ENCODE assay signal across 10 mouse cellular contexts in genomic region chr3:107757365-107758129, GRCm38 (mm10). TPM values are rescaled to one million over a fixed set of nuclear protein-coding genes. Genes with fewer than 3 reads are reported as not detected.
A peak's percentile ranks its signal among the peaks of the same experiment; 100 is the strongest.
DNase-seq lines count a peak whose midpoint lies in the region; ATAC-seq and TF ChIP-seq lines count a peak whose summit lies in the region.
"Had no signal": no experiment of that assay in that cellular context is flagged by ENCODE, and none has a peak within 500 bp of the region (broad histone marks: within the 10 kb centered on the region; RNA-seq: fewer than 3 reads in every experiment).

No protein-coding gene starts in this region.

- no peak for TF ChIP-seq POLR2A in small intestine, adult 2 months (IDR thresholded peaks at IDR 0.05; ENCODE audit: low read depth, low read length)

- no peak for ATAC-seq in cerebellum, adult (ENCODE audit: insufficient number of reproducible peaks, low FRiP score, low TSS enrichment)
- ATAC-seq in lung, embryonic 14.5 days (ENCODE audit: insufficient read depth) = no peak
- ATAC-seq in intestine, embryonic 15.5 days = no peak
- no peak for ATAC-seq in activated CD4-positive, CD25-positive, alpha-beta regulatory T cell, adult 4 months

- H3K27ac ChIP-seq in lung, embryonic 14.5 days (ENCODE audit: low read depth) = no peak overlapping the region
- H3K27ac ChIP-seq in intestine, embryonic 15.5 days = no peak overlapping the region
- H3K27ac ChIP-seq in small intestine, adult 2 months (ENCODE audit: insufficient read depth, low read depth, low read length) = no peak overlapping the region
- H3K27ac ChIP-seq: liver, embryonic 14.5 days had no signal

- no peaks in the 10 kb centered on the region for H3K9me3 ChIP-seq in lung, embryonic 14.5 days (ENCODE audit: low read depth, low read length)
- no peaks in the 10 kb centered on the region for H3K9me3 ChIP-seq in intestine, embryonic 15.5 days

- TF ChIP-seq CTCF in lung, embryonic 14.5 days (IDR thresholded peaks at IDR 0.05; ENCODE audit: low read depth) = no peak
- TF ChIP-seq CTCF in small intestine, adult 2 months (IDR thresholded peaks at IDR 0.05; ENCODE audit: extremely low read depth, insufficient read length, insufficient replicate concordance, low read depth, low read length) = no peak

- H3K4me3 ChIP-seq in lung, embryonic 14.5 days (ENCODE audit: low read depth, low read length) = 0 out of 2 replicates have a peak overlapping the region, but pooled peaks have one; percentile 72
- H3K4me3 ChIP-seq in intestine, embryonic 15.5 days (replicated peaks) = no peak overlapping the region
- H3K4me3 ChIP-seq in small intestine, adult 2 months (ENCODE audit: low read depth, low read length) = peak overlapping the region; percentile 26

- no peak overlapping the region for H3K9ac ChIP-seq in lung, embryonic 14.5 days
- no peak overlapping the region for H3K9ac ChIP-seq in intestine, embryonic 15.5 days
- H3K9ac ChIP-seq: liver, embryonic 14.5 days had no signal

- intact Hi-C loops in gastrocnemius, postnatal 14 days (cut with DNase I; ENCODE audit: low total_unique reads) = loop anchor here (5.0 to 10.0 kb wide), 2 partner anchors 100 to 133 kb away; no protein-coding TSS in a partner anchor

- H3K4me2 ChIP-seq in lung, embryonic 14.5 days = peak overlapping the region; percentile 68
- peak overlapping the region; percentile 91 for H3K4me2 ChIP-seq in intestine, embryonic 15.5 days (replicated peaks)

- DNase-seq in cerebellum, adult 11 months = peak; percentile 53
- DNase-seq in lung, embryonic 14.5 days = no peak
- no peak for DNase-seq in lung, postnatal 10 days
- DNase-seq in gastrocnemius, postnatal 14 days = no peak
- DNase-seq: gastrocnemius, postnatal 10 days had no signal

- 82% methylated on average over 5 of the region's 5 CpGs for WGBS in lung, embryonic 14.5 days
- 90% methylated on average over 5 of the region's 5 CpGs for WGBS in intestine, embryonic 15.5 days
- 82% methylated on average over 5 of the region's 5 CpGs for WGBS in small intestine, adult 2 months

- peaks cover 15% of the 10 kb centered on the region for H3K4me1 ChIP-seq in lung, embryonic 14.5 days (ENCODE audit: insufficient read depth)
- H3K4me1 ChIP-seq in intestine, embryonic 15.5 days (replicated peaks) = peaks cover 23% of the 10 kb centered on the region
- peaks cover 8% of the 10 kb centered on the region; the same call in 1 of the 2 replicates for H3K4me1 ChIP-seq in small intestine, adult 2 months (ENCODE audit: control insufficient read depth, insufficient read depth, insufficient read length, low read length)

- peaks cover 21% of the 10 kb centered on the region for H3K36me3 ChIP-seq in lung, embryonic 14.5 days (ENCODE audit: insufficient read depth)
- peaks cover 5% of the 10 kb centered on the region; the same call in 1 of the 2 replicates for H3K36me3 ChIP-seq in intestine, embryonic 15.5 days
- peaks cover 3% of the 10 kb centered on the region; the same call in 1 of the 2 replicates for H3K36me3 ChIP-seq in small intestine, adult 2 months (ENCODE audit: control insufficient read depth, insufficient read depth, low read length)

- H3K27me3 ChIP-seq in lung, embryonic 14.5 days (ENCODE audit: insufficient read depth, low read length) = no peaks in the 10 kb centered on the region
- H3K27me3 ChIP-seq in intestine, embryonic 15.5 days (replicated peaks) = peaks cover 13% of the 10 kb centered on the region
- no peaks in the 10 kb centered on the region for H3K27me3 ChIP-seq in small intestine, adult 2 months (ENCODE audit: control insufficient read depth, insufficient read depth, low read length)

RNA-seq across cellular contexts. Expression of gene Csf1, which starts 2.7 kb away (rescaled TPM):
- 9.3 and 12.9 TPM in 2 replicates for polyA plus RNA-seq in lung, embryonic 14.5 days (2014; fragmentation: Nextera tagmentation; extraction: Ambion mirVana)
- 12.1 and 13.3 TPM in 2 replicates for polyA plus RNA-seq in intestine, embryonic 15.5 days (2015; fragmentation: Nextera tagmentation; extraction: Ambion mirVana)
- 7.7 and 9.7 TPM in 2 replicates for polyA plus RNA-seq in small intestine, adult 2 months (2012; rRNA removed)
- total RNA-seq in gastrocnemius, postnatal 14 days (2021) = 10 to 100 TPM in 1 of 2 experiments, 1 to 10 TPM in 1; 7.9 to 10.9 TPM
- polyA plus RNA-seq in activated CD4-positive, CD25-positive, alpha-beta regulatory T cell, adult 4 months (2017; shearing (Covaris generic)) = 10 to 100 TPM; 11.0 to 23.3 TPM
